ENCODE assay signal across 1 mouse cellular context in the genomic region with DNA sequence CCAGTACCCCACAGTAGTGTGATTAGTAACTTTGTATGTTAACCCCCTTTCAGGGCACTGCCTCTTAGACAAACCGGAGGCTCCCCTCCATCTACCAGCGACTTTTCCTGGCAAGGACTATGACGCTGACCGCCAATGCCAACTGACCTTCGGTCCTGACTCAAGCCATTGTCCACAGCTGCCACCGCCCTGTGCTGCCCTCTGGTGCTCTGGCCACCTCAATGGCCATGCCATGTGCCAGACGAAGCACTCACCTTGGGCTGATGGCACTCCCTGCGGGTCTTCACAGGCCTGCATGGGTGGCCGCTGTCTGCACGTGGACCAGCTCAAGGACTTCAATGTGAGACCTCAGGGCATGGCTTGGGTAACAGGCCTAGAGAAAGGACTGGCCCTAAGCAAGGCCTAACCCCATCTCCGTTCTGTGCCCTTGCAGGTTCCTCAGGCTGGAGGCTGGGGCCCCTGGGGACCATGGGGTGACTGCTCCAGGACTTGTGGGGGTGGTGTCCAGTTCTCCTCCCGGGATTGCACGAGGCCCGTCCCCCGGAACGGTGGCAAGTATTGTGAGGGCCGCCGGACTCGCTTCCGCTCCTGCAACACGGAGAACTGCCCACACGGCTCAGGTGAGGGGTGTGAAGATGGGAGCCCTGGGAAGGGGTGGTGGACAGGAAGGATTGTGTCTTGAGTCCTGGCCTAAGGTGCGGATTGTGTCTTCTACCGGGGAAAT.
TF ChIP-seq lines count a peak whose summit lies in the region.

No protein-coding gene starts in this region.

TF ChIP-seq in myocyte, 11 proteins besides CTCF, POLR2A, EP300 and RAD21:
- TF ChIP-seq E2F4 (IDR thresholded peaks at IDR 0.05; ENCODE audit: insufficient read depth) (no peak), USF1 (IDR thresholded peaks at IDR 0.05; ENCODE audit: low read depth) (no peak), POLR2AphosphoS2 (IDR thresholded peaks at IDR 0.05; ENCODE audit: insufficient read length, low read depth) (no peak), MYOG (IDR thresholded peaks at IDR 0.05; ENCODE audit: control insufficient read depth in 1 of 3, insufficient read depth in 1 of 3, insufficient read length in 2 of 3, low read depth in 2 of 3) (peak in 2 of 3 experiments; percentile 10 to 32), MYOD1 (IDR thresholded peaks at IDR 0.05; ENCODE audit: control insufficient read depth in 1 of 3, insufficient read length in 2 of 3, low read depth in 2 of 3) (peak in 1 of 3 experiments; percentile 35), MAX (IDR thresholded peaks at IDR 0.05; ENCODE audit: low read depth) (no peak), TCF12 (IDR thresholded peaks at IDR 0.05; ENCODE audit: insufficient read depth, poor library complexity, severe bottlenecking) (no peak), SRF (IDR thresholded peaks at IDR 0.05; ENCODE audit: control insufficient read depth, insufficient read length, low read depth) (no peak), TCF3 (IDR thresholded peaks at IDR 0.05; ENCODE audit: insufficient read length, low read depth) (no peak), CEBPB (IDR thresholded peaks at IDR 0.05; ENCODE audit: insufficient read depth, poor library complexity, severe bottlenecking) (no peak), REST (IDR thresholded peaks at IDR 0.05; ENCODE audit: insufficient read depth, insufficient read length) (no peak)
